Mouse (Mus musculus) liver, postnatal 0 days (tissue): ENCODE results near the gene Zfp784.

Source experiments
- CTCF ChIP-seq: sonication (generic); IDR thresholded peaks from 2 replicates; pipeline ENCODE4 v1.5.1; 2016; ENCODE audit warnings: antibody characterized with exemption, low read depth
- EP300 ChIP-seq: IDR thresholded peaks from 2 replicates; pipeline ENCODE4 v1.6.1; 2016; ENCODE audit warnings: antibody characterized with exemption, low read depth, mild to moderate bottlenecking

DNA sequence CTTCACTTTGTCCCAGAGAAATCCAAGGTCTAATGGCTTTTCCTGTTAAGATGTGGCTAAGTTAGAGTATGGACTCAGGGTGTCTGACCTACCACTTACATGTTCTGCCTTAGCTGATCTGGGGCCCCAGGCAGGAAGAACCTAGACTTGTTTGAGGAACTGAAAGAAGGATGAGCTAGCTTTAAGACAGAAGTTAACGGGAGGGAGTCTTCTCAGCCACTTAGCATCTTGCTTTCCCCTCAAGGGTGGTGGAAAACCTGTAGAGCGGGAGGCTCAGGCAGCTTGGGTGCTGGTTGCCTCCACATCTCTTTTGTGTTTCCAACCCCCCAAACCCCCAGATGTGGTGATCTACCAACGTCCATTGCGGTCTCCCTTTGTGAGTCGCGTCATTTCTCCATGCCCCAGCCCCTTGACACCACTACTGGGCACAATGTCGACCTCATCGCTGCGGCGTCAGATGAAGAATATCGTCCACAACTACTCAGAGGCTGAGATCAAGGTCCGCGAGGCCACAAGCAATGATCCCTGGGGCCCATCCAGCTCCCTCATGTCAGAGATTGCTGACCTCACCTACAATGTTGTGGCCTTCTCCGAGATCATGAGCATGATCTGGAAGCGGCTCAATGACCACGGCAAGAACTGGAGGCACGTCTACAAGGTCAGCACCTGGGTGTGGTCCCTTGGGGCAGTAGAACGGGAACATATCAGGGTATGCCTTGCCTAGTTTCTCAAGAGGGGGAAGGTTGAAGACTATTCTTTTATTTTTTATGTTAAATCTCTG is 45.3 kb upstream of the Zfp784 start:
- TF ChIP-seq CTCF, result no peak
- no peak for TF ChIP-seq EP300
